24 mouse cellular contexts compared by ENCODE assay signal in the genomic region with DNA sequence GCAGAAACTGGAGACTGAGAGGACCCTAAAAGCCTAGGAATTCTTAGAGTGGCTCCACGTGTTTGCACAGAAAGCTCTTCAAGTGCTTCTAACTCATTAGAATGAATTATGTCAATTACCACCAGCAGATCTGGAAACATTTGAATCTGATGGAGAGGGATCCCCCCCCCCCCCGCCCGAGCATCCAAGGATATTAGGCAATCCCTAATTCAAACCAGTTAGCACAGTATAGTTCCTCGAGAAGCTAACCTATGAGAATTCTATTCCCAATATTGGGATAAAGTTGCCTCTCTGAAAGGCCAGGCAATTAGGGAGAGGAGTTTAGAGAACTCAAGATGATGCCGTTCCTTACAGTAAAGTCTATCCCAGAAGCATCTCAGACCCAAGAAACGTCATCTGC.
"Had no signal": no experiment of that assay in that cellular context is flagged by ENCODE, and none has a peak within 500 bp of the region (broad histone marks: within the 10 kb centered on the region; RNA-seq: fewer than 3 reads in every experiment).

No protein-coding gene starts in this region.

- H3K9me3 ChIP-seq: heart, embryonic 13.5 days; heart, embryonic 15.5 days; kidney, embryonic 15.5 days; limb, embryonic 13.5 days; limb, embryonic 15.5 days; liver, embryonic 12.5 days had no signal

- H3K36me3 ChIP-seq: heart, embryonic 13.5 days; heart, embryonic 15.5 days; kidney, embryonic 15.5 days; limb, embryonic 13.5 days; limb, embryonic 15.5 days; liver, embryonic 12.5 days had no signal

- H3K27me3 ChIP-seq: heart, embryonic 13.5 days; heart, embryonic 15.5 days; kidney, embryonic 15.5 days; limb, embryonic 13.5 days; limb, embryonic 15.5 days; liver, embryonic 12.5 days had no signal

- H3K4me3 ChIP-seq: heart, adult 2 months; heart, embryonic 13.5 days; heart, embryonic 15.5 days; kidney, embryonic 15.5 days; limb, embryonic 13.5 days; limb, embryonic 15.5 days; liver, embryonic 12.5 days had no signal

- ATAC-seq: intestine, embryonic 16.5 days; liver, embryonic 12.5 days had no signal

- H3K27ac ChIP-seq: heart, adult 2 months; heart, embryonic 13.5 days; heart, embryonic 15.5 days; kidney, embryonic 15.5 days; kidney, postnatal 0 days; limb, embryonic 13.5 days; limb, embryonic 15.5 days; liver, embryonic 12.5 days; liver, embryonic 14.5 days had no signal

- H3K9ac ChIP-seq: heart, embryonic 13.5 days; heart, embryonic 15.5 days; kidney, embryonic 15.5 days; limb, embryonic 13.5 days; limb, embryonic 15.5 days; liver, embryonic 12.5 days; liver, embryonic 14.5 days had no signal

- H3K4me1 ChIP-seq: heart, embryonic 13.5 days; heart, embryonic 15.5 days; limb, embryonic 13.5 days; limb, embryonic 15.5 days; liver, embryonic 12.5 days had no signal

- H3K4me2 ChIP-seq: heart, embryonic 11.5 days; heart, embryonic 13.5 days; heart, embryonic 15.5 days; kidney, embryonic 15.5 days; limb, embryonic 13.5 days; limb, embryonic 15.5 days; liver, embryonic 12.5 days had no signal

- DNase-seq: gastrocnemius, postnatal 14 days; gastrocnemius, postnatal 36 days; heart, adult 11 months; heart, adult 2 months; heart, postnatal 14 days; heart, postnatal 36 days; kidney, adult 11 months; kidney, adult 2 months; kidney, adult 9 months; kidney, postnatal 14 days; kidney, postnatal 36 days; layer of hippocampus, adult 9-11 months; layer of hippocampus, postnatal 36 days; left cerebral cortex, postnatal 4 days had no signal
